Comparison of ENCODE assay signal across 18 mouse cellular contexts in the genomic region with DNA sequence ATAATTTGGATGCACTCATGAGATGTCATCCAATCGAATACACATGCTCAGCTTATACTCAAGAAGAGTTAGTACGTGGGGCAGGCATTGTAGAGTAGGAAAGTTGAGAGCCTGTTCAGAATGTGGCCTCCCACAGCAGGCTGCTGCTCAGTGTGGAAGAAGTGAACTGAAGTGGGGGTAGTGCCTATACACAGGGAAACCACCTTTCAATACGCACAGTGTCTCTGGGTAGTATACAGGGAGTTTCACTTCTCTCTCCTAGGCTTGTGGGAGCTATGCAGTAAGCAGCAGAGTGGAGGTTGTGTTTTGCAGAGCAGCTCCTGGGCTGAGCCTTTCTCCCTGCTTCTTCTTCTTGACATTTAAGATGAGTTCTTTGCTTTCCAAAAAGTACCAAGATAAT.
DNase-seq lines count a peak whose midpoint lies in the region; ATAC-seq and TF ChIP-seq lines count a peak whose summit lies in the region.
"Had no signal": no experiment of that assay in that cellular context is flagged by ENCODE, and none has a peak within 500 bp of the region (broad histone marks: within the 10 kb centered on the region; RNA-seq: fewer than 3 reads in every experiment).

No protein-coding gene starts in this region.

- DNase-seq in liver, adult 2 months (ENCODE audit: extremely low read depth, low read depth, low spot score) = peak; percentile 34
- DNase-seq in liver = no peak
- DNase-seq in CD4-positive, CD25-positive, alpha-beta regulatory T cell, adult 2 months (ENCODE audit: low read depth, low spot score) = peak; percentile 63
- DNase-seq in skeletal muscle tissue, adult 2 months (ENCODE audit: low read depth, low spot score) = peak; percentile 25
- no peak for DNase-seq in cerebellum, adult 9-10 months
- DNase-seq in kidney, postnatal 4 days = no peak
- no peak for DNase-seq in heart, postnatal 14 days
- DNase-seq: cerebellum, postnatal 10 days; left cerebral cortex, postnatal 4 days; lung, embryonic 14.5 days had no signal

- no peak for TF ChIP-seq POLR2A in liver, adult 2 months (IDR thresholded peaks at IDR 0.05; ENCODE audit: extremely low read depth, insufficient read depth, low read length)

- no peaks in the 10 kb centered on the region for H3K79me2 ChIP-seq in liver, adult 2 months (ENCODE audit: control insufficient read depth, insufficient read depth, low read length)

- peak; percentile 98 for ATAC-seq in granulocyte monocyte progenitor cell, adult 5-6 weeks (replicated peaks; ENCODE audit: poor library complexity, severe bottlenecking)
- ATAC-seq: Patski had no signal

- 85% methylated on average over 3 of the region's 3 CpGs for WGBS in liver, adult 2 months

- no peak for TF ChIP-seq CTCF in liver, adult 2 months (IDR thresholded peaks at IDR 0.05; ENCODE audit: low read depth, low read length)

- no peak overlapping the region for H3K4me3 ChIP-seq in liver, adult 2 months (ENCODE audit: insufficient read depth, low read depth, low read length)
- H3K4me3 ChIP-seq: heart, embryonic 15.5 days; midbrain, embryonic 10.5 days; myocyte had no signal

- H3K27ac ChIP-seq in liver, adult 2 months (replicated peaks; ENCODE audit: insufficient read depth, low read depth, low read length) = no peak overlapping the region
- H3K27ac ChIP-seq: heart, embryonic 15.5 days; hindbrain, embryonic 14.5 days; kidney, postnatal 0 days; midbrain, embryonic 10.5 days; stomach, postnatal 0 days had no signal

- H3K4me1 ChIP-seq in liver, adult 2 months (ENCODE audit: control insufficient read depth, insufficient read depth, low read length) = peaks cover 2% of the 10 kb centered on the region; the same call in 1 of the 2 replicates
- H3K4me1 ChIP-seq: heart, embryonic 15.5 days; midbrain, embryonic 10.5 days had no signal

- intact Hi-C loops in heart, postnatal 14 days (cut with DNase I) = no loop called here

- H3K27me3 ChIP-seq in liver, adult 2 months (ENCODE audit: control insufficient read depth, insufficient read depth, low read length) = no peaks in the 10 kb centered on the region
- H3K27me3 ChIP-seq: heart, embryonic 15.5 days; Patski had no signal

- no peak overlapping the region for H3K9ac ChIP-seq in liver, adult 2 months (ENCODE audit: low read depth, low read length)
- H3K9ac ChIP-seq: heart, embryonic 15.5 days; hindbrain, embryonic 14.5 days; lung, embryonic 14.5 days had no signal

- no peaks in the 10 kb centered on the region for H3K36me3 ChIP-seq in liver, adult 2 months (ENCODE audit: control insufficient read depth, insufficient read depth, low read length)
- H3K36me3 ChIP-seq: heart, embryonic 15.5 days; midbrain, embryonic 10.5 days had no signal

Comparison
In these comparisons a context has a peak if more than half of its experiments do, and no peak if none do; other contexts are left out.
1. DNase-seq: peak in liver, adult 2 months (single experiment), CD4-positive, CD25-positive, alpha-beta regulatory T cell, adult 2 months (single experiment) and skeletal muscle tissue, adult 2 months (single experiment); none in liver (single experiment), cerebellum, adult 9-10 months (single experiment), kidney, postnatal 4 days (0 of 2) and heart, postnatal 14 days (0 of 2).